Mouse (Mus musculus): ENCODE measurements around the gene Plin5.

The Plin5 gene

DNA sequence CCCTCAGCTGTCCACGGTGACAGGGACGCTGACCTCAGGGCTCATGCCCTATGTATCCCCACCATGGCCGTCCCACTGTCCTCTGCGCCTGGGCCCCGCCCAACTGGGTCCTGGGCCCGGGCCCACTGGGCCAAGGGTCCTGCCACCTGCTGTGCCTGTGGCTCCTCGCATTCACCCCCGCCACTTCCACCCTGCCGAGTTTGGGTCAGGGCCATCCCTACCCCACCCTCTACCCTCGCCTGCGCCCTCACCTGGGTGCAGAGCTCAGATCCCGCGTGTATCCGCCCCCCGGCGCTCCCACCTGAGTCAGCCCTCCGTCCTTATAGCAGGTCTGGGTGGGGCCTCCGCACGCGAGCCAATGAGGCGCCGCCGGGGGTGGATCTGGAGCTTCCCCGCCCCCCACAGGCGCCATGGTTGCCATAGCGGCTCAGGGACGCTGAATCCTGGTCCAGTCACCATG, at the start of gene Plin5:
TSS of gene Plin5 (minus strand) at position 346 of the 460 bp plus-strand sequence.
- DNase-seq (ENCODE audit: low read depth) = no peak

DNA sequence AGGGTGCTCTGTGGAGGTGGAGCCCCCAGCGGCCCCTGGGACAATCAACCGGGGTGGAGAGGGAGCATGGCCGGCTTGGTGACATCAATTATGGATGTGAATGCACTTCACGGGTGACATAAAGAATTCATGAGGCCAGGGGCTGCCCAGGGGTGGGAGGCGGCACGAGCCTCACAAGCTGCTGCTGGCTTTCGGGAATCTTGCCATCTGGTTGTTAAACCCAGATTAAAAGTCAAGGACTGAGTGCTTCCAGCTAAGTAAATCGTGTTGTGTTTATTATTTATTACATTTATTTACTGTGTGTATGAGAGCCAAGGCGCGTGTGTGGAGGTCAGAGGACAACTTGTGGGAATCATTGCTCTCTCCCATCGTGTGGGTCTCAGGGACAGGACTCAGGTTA, 48.3 kb upstream of the Plin5 start:
- DNase-seq (ENCODE audit: low read depth) = no peak

- DNase-seq (ENCODE audit: low read depth) = no peak
Measured at GRCm38 (mm10) chr17:56164510-56164909, 47.1 kb upstream of the Plin5 start.

DNA sequence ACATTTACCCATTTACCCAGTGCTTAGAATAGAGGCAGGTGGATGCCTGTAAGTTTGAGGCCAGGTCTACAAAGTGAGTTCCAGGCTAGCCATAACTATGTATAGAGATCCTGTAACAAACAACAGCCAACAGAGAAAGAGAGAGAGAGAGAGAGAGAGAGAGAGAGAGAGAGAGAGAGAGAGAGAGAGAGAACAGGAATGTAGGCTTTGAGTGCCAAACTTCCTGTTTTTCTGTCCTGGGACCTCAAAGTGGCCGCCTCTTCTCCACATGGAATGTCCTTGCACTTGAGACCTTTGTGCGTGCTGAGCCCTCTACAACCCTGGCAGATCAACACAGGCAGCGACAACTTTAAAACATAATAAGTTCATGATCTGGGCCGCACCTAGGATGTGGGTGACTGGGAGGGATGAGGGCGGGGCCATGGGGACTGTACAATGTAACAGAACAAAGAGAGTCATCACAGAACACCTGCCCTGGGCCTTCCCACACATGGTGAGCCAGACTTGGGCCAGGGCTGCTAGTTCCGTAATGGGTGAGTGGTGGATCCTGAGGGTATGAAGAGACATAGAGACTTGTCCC, 46.2 kb upstream of the Plin5 start:
- DNase-seq (ENCODE audit: low read depth) = no peak

GRCm38 (mm10) chr17:56162231-56162774, 44.9 kb upstream of the Plin5 start, which contains the start of gene Tnfaip8l1:
TSS of gene Tnfaip8l1 (plus strand) at chr17:56162477.
- DNase-seq (ENCODE audit: low read depth) = peak; percentile 85

DNA sequence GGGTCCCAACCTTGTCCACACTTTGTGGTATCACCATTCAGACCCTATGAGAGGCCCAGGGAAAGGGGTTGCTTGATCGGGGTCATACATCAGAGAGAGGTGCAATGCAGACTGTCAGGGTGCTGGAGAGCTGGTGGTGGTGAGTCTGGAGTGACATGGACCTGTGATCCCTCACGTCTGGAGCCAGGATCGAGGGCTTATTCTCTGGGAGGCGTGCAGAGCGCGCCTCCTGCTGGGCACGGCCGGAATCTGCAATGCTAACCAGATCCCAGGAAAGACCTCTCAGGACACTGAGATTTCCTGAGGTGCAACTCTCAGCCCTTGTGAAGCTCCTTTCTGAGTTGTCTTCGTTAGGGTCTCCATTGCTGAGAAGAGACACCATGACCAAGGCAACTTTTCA, 42.3 kb upstream of the Plin5 start:
- no peak for DNase-seq (ENCODE audit: low read depth)

GRCm38 (mm10) chr17:56153643-56154042, 36.2 kb upstream of the Plin5 start:
- no peak for DNase-seq (ENCODE audit: low read depth)

DNA sequence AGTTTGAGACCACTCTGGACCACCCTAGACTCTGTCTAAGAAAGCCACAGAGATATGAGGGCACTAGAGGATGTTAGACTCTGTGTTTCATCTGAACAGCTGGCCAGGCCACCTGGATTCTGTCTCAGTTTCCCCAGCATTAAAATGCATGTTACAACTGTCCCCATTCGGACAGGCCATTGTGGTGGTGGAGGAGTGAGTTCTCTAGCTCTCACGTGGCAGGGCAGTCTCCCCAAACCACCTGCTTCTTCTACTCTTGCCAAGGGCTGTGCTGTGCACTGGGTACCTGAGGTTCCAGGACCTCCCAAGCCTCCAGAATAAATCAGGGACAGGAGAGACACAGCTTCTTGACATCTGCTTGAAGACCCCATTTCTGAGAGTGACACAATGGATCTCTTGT, 32.5 kb upstream of the Plin5 start:
- DNase-seq (ENCODE audit: low read depth) = no peak

GRCm38 (mm10) chr17:56148790-56149618, 31.6 kb upstream of the Plin5 start:
- no peak for DNase-seq (ENCODE audit: low read depth)

- no peak for DNase-seq (ENCODE audit: low read depth)
Measured at GRCm38 (mm10) chr17:56148280-56148679, 30.9 kb upstream of the Plin5 start.

DNA sequence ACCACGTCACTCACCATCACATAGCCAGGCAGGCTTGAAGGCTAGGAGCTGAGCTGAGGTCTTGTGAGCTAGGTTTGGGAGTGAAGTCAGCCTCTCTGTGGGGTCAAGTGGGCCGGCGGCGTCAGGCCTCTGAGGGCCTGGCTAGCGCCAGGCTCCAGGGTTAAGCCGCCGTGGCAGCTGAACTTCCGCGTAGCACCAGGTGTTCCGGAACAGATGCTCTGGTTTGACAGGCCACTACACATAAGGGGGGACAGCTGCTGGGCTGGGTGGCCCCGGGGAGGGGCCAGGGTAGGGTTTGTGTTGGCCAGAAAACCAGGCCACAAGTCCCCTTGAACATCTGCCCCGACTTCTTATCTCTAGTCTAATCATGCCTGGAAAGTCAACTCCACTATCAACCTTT, 30.0 kb upstream of the Plin5 start:
- no peak for DNase-seq (ENCODE audit: low read depth)

- DNase-seq (ENCODE audit: low read depth) = no peak
Measured at GRCm38 (mm10) chr17:56146131-56146530, 28.7 kb upstream of the Plin5 start.

DNA sequence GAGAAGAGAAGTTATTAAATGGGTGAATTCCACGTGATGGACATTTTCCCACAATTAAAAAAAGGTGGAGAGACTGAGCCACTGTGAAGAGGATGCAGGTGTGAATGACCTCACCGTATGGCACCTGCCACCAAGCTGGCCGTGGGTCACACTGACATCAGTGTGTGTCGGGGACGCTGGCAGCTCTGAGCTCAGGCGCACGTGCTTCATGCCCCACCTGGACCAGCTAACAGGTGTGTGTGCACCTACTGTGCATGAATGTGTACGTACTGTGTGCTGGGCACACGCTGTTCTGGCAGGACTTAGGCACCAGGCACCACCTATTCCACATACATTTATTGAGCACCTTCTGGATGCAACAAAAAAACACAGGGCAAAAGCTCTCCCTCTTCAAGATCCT, 27.1 kb upstream of the Plin5 start:
- DNase-seq (ENCODE audit: low read depth) = no peak

- no peak for DNase-seq (ENCODE audit: low read depth)
Measured at GRCm38 (mm10) chr17:56141702-56142605, 24.6 kb upstream of the Plin5 start.

- DNase-seq (ENCODE audit: low read depth) = no peak
Measured at GRCm38 (mm10) chr17:56139858-56140595, 22.6 kb upstream of the Plin5 start, which contains the start of gene Sema6b. TSS of gene Sema6b (minus strand) at chr17:56140343.

DNA sequence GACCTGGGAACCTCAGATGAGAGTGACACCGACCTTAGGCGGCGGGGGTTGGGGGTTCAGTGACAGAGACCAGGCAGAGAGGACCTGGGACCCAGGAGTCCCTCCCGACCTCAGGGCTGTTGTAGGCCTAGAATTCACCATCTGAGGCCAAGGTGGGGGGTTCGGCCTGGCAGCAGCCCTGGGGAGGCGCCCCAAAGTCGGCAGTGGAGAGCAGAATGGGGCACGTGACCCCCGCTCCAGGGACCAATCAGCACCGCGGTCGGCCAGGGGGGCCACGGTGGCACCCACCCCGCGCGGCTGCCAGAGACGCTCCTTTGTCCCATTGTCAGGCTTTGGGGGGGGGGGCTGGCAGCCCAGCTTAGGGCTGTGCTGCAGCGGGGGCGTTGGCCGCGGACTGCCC, 22.0 kb upstream of the Plin5 start:
- no peak for DNase-seq (ENCODE audit: low read depth)

DNA sequence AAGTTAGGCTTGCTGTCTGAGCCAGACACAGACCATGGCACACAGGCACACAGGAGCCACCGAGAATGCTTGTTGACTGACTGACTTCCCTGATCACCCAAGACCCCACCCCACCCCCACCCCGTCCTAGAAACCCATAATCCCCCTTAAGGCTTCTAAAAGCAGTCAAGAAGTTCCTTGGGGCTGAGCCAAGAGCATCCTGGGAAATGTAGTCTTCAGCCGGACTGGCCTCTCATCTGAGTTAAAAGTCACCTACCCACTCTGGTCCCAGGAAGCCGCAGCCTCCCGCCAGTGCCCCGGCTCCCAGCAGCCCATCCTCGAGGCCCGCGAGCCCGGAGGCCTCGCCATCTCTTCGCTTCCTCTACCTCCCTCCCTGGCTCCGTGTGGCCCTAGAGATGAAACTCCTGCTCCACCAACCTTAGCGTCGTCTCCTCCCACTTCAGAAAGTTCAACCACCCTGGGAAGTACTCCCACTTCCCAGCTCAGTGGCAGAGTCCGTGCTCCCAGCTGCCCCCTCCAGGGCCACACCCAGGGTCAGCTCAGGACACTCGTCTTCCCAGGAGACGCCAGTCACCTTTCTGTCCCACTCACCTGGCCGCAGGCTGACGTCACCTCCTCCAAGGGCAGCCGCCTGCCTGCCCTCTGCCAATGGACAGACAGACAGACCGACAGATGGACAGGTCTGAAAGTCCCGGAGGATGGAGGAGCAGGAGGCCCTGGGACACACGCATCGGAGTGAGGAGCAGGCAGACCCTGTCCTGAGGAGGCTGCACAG, 20.6 kb upstream of the Plin5 start:
- no peak for DNase-seq (ENCODE audit: low read depth)

DNA sequence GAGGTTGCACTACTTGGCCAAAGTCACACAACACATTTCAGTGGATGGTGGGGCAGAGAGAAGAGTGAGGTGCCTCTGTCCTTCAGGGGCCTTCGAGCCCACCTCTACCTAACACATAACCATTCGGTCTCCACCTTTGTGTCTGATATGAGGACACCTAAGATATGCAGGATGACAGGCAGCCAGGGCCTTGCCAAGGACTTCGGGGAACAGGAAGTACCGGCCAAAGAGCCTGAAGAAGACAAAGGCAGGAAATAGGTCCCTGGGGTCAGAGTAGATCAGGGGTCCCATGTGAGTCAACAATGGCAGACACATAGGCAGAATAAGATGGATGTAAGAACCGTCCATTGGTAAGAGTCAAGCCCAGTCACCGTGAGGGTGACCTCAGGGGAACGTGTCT, 19.2 kb upstream of the Plin5 start:
- no peak for DNase-seq (ENCODE audit: low read depth)

- DNase-seq (ENCODE audit: low read depth) = peak; percentile 57
Measured at GRCm38 (mm10) chr17:56134463-56134971, 17.1 kb upstream of the Plin5 start.
